Mouse (Mus musculus) neural tube, embryonic 13.5 days (tissue): ENCODE results near the gene 4930564D02Rik. TPM values are rescaled to one million over a fixed set of nuclear protein-coding genes. Genes with fewer than 3 reads are reported as not detected.

Source experiments
- ATAC-seq: fragments of 200-750 bp; cut with Nextera tagmentation; 2 replicates; pipeline ENCODE4 v1.8.0; 2017; ENCODE audit warnings: low read depth, mild to moderate bottlenecking, moderate TSS enrichment, moderate library complexity
- H3K27ac ChIP-seq: fragments of 300-500 bp; sonication (generic); replicated peaks from 2 replicates; pipeline ENCODE4 v1.5.1; 2015; ENCODE audit warnings: moderate library complexity, mild to moderate bottlenecking, inconsistent platforms
- H3K27me3 ChIP-seq: fragments of 300-500 bp; sonication (generic); 2 replicates; pipeline ENCODE4 v1.6.1; 2015; ENCODE audit warnings: mild to moderate bottlenecking, inconsistent platforms
- H3K36me3 ChIP-seq: fragments of 300-500 bp; sonication (generic); 2 replicates; pipeline ENCODE4 v1.6.1; 2015; ENCODE audit warnings: mild to moderate bottlenecking, inconsistent platforms
- H3K4me1 ChIP-seq: fragments of 300-500 bp; sonication (generic); replicated peaks from 2 replicates; pipeline ENCODE4 v1.6.1; 2015; ENCODE audit warnings: inconsistent platforms
- H3K4me2 ChIP-seq: fragments of 300-500 bp; sonication (generic); 2 replicates; pipeline ENCODE4 v1.6.1; 2015; ENCODE audit warnings: inconsistent platforms, mild to moderate bottlenecking, moderate library complexity
- H3K4me3 ChIP-seq: fragments of 300-500 bp; sonication (generic); 2 replicates; pipeline ENCODE4 v1.5.1; 2015; ENCODE audit warnings: mild to moderate bottlenecking, inconsistent platforms
- H3K9ac ChIP-seq: fragments of 300-500 bp; sonication (generic); 2 replicates; pipeline ENCODE4 v1.6.1; 2015; ENCODE audit warnings: moderate library complexity, mild to moderate bottlenecking, inconsistent platforms
- H3K9me3 ChIP-seq: fragments of 300-500 bp; sonication (generic); 2 replicates; pipeline ENCODE4 v1.6.1; 2016; ENCODE audit warnings: inconsistent platforms
- WGBS: fragments of 180-500 bp; shearing (Covaris S2); methylation state at CpG from one replicate; pipeline ENCODE4 v1.1.7; 2015; 5-methylcytosine and 5-hydroxymethylcytosine counted together
- polyA plus RNA-seq: library from polyadenylated mRNA; unstranded; fragments of >200 nt; fragmentation: Nextera tagmentation; extraction: Ambion mirVana; gene quantifications from 2 replicates; pipeline ENCODE4 v1.2.1, GENCODE M21; 2015

The 4930564D02Rik gene
- polyA plus RNA-seq, 1 experiment from 2014 or later = not detected

DNA sequence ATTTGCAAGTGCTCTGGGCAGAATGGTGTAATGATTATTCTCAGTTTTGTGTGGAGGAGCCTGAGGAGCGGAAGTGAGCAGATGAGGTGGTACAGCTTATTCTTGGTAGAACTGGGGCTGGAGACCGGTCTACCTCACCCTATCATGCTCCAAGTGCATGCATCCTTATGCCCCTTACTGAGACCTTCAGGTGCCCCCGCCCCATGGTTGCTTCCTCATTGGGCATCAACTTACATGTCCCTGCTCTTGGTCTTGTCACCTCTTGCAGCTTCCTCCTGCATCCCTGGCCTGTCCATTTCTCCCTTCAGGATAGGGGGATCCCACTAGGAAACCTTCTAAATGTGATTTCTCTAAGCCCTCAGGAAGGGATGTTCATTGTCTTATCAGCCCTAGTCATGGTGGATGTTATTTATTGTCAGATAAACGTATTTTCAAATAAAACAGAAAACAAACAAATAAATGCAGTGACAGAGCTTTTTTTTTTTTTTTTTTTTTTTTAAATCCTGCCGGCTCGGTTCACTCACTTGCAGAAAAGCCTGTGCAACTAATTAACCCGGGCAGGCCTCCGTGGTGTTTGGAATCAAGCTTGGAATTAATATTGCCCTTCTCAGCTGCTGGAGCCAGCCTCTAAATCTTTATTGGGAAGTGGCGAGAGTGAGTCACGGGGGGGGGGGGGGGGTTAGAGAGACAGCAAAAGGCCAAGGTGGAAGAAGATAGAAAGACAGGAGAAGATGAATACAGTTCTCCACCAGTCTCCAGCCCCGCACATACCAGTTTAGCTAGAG lies 26.3 kb downstream of the 4930564D02Rik start:
- Histone ChIP-seq H3K4me2 (no peak overlapping the region), H3K36me3 (no peaks in the 10 kb centered on the region), H3K4me3 (no peak overlapping the region), H3K27me3 (no peaks in the 10 kb centered on the region), H3K9me3 (no peaks in the 10 kb centered on the region), H3K27ac (0 out of 2 replicates have a peak overlapping the region, but pooled peaks have one; percentile 13), H3K9ac (no peak overlapping the region), H3K4me1 (no peaks in the 10 kb centered on the region; the same call in 1 of the 2 replicates)
- no peak for ATAC-seq
- 60% methylated on average over 11 of the region's 11 CpGs for WGBS

GRCm38 (mm10) chr3:105094448-105094847 lies 27.8 kb downstream of the 4930564D02Rik start:
- Histone ChIP-seq H3K9ac (no peak overlapping the region), H3K27ac (no peak overlapping the region), H3K4me1 (peaks cover 4% of the 10 kb centered on the region), H3K36me3 (no peaks in the 10 kb centered on the region), H3K27me3 (no peaks in the 10 kb centered on the region), H3K4me2 (no peak overlapping the region), H3K4me3 (no peak overlapping the region), H3K9me3 (no peaks in the 10 kb centered on the region)
- ATAC-seq = no peak
- 62% methylated on average over 2 of the region's 2 CpGs for WGBS

DNA sequence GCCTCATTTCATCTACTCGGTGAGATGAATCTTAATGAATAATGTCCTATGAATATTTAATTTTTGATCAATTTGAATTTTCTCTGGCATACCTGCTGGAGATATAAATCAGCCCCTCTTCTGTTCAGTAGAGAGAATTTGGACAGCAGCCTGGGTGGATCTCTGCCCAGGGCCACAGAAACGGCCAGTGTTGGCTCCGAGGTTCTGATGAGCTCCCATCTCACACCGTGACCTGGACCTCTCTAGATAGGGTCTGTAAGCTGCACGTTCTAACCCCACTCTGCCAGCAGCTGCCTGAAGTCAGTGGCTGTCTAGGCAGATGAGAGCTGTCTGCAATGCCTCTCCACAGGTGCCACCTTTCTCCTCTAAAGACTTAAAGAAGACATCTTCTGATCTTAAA lies 28.4 kb downstream of the 4930564D02Rik start:
- Histone ChIP-seq H3K4me2 (no peak overlapping the region), H3K4me1 (peaks cover 10% of the 10 kb centered on the region), H3K36me3 (no peaks in the 10 kb centered on the region), H3K27me3 (no peaks in the 10 kb centered on the region), H3K9me3 (no peaks in the 10 kb centered on the region), H3K4me3 (no peak overlapping the region), H3K27ac (no peak overlapping the region), H3K9ac (no peak overlapping the region)
- ATAC-seq = no peak
- WGBS = 67% methylated on average over 5 of the region's 5 CpGs

DNA sequence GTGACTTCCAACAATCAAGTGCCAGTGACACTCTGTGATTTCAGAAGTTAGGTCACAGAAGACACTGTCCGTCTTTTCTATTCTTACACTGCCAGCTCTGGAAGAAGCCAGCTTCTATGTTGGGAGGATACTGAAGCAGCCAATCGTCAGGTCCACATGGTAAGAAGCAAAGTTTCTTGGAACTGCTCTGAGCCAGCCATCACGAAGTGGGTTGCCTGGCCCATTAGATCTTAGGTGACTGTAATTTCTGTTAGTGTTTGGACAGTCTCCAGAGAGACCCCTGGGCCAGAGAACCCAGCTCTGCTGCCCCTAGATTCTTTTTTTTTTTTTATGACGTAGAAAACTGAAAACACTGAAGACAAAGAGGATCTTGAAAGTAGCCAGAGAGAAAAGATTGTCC lies 30.9 kb downstream of the 4930564D02Rik start:
- Histone ChIP-seq H3K4me1 (peaks cover 13% of the 10 kb centered on the region), H3K9ac (no peak overlapping the region), H3K9me3 (no peaks in the 10 kb centered on the region), H3K4me2 (no peak overlapping the region), H3K4me3 (no peak overlapping the region), H3K27me3 (no peaks in the 10 kb centered on the region), H3K36me3 (no peaks in the 10 kb centered on the region), H3K27ac (no peak overlapping the region)
- WGBS = 83% methylated on average over 4 of the region's 4 CpGs
- no peak for ATAC-seq

- Histone ChIP-seq H3K4me1 (peaks cover 13% of the 10 kb centered on the region), H3K27me3 (no peaks in the 10 kb centered on the region), H3K4me3 (no peak overlapping the region), H3K36me3 (no peaks in the 10 kb centered on the region), H3K9ac (no peak overlapping the region), H3K4me2 (no peak overlapping the region), H3K27ac (no peak overlapping the region), H3K9me3 (no peaks in the 10 kb centered on the region)
- ATAC-seq = peak; percentile 11; the same call in 1 of the 2 replicates
- 30% methylated on average over 15 of the region's 15 CpGs for WGBS
Observed at GRCm38 (mm10) chr3:105099526-105100269, 33.1 kb downstream of the 4930564D02Rik start.

GRCm38 (mm10) chr3:105100270-105100589 lies 33.6 kb downstream of the 4930564D02Rik start:
- no peaks in the 10 kb centered on the region for H3K36me3 ChIP-seq
- no peak overlapping the region for H3K4me2 ChIP-seq
- no peaks in the 10 kb centered on the region for H3K27me3 ChIP-seq
- H3K4me1 ChIP-seq = peaks cover 13% of the 10 kb centered on the region
- no peak overlapping the region for H3K4me3 ChIP-seq
- H3K9me3 ChIP-seq = no peaks in the 10 kb centered on the region
- H3K27ac ChIP-seq = no peak overlapping the region
- ATAC-seq = no peak
- WGBS = 80% methylated on average over 4 of the region's 4 CpGs
- no peak overlapping the region for H3K9ac ChIP-seq

- H3K9ac ChIP-seq = no peak overlapping the region
- ATAC-seq = no peak
- no peak overlapping the region for H3K4me2 ChIP-seq
- no peaks in the 10 kb centered on the region for H3K36me3 ChIP-seq
- no peaks in the 10 kb centered on the region for H3K9me3 ChIP-seq
- peaks cover 13% of the 10 kb centered on the region; the same call in 1 of the 2 replicates for H3K4me1 ChIP-seq
- WGBS = 90% methylated on average over 4 of the region's 4 CpGs
- no peak overlapping the region for H3K4me3 ChIP-seq
- H3K27ac ChIP-seq = no peak overlapping the region
- no peaks in the 10 kb centered on the region for H3K27me3 ChIP-seq
Observed at GRCm38 (mm10) chr3:105105827-105106226, 39.2 kb downstream of the 4930564D02Rik start.

GRCm38 (mm10) chr3:105113859-105114258 lies 47.2 kb downstream of the 4930564D02Rik start:
- Histone ChIP-seq H3K4me3 (no peak overlapping the region), H3K36me3 (no peaks in the 10 kb centered on the region), H3K4me1 (0 out of 2 replicates have a peak, but pooled peaks cover 3% of the 10 kb centered on the region), H3K27ac (no peak overlapping the region), H3K9me3 (no peaks in the 10 kb centered on the region), H3K9ac (no peak overlapping the region), H3K27me3 (no peaks in the 10 kb centered on the region), H3K4me2 (no peak overlapping the region)
- no peak for ATAC-seq
- 90% methylated on average over 4 of the region's 4 CpGs for WGBS

DNA sequence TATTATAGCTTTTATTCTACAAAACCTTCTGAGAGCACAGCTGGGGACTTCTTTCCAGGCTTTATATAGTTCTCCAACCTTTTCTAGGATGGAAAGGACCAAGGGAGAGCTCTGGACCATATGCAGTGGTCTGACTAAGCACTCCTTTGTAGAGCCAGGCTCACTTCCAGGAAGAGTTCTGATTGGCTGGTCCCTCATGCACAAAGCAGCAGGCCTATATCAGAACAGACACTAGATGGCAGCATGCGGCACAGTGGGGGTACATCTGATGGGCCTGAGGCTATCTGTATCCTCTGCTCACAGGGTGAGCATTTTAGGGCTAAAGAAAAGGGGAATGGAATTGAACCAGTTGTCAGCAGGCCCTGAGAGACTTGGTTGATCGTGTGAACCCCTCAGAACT lies 47.6 kb downstream of the 4930564D02Rik start:
- Histone ChIP-seq H3K27ac (no peak overlapping the region), H3K36me3 (no peaks in the 10 kb centered on the region), H3K4me3 (no peak overlapping the region), H3K4me1 (0 out of 2 replicates have a peak, but pooled peaks cover 3% of the 10 kb centered on the region), H3K9me3 (no peaks in the 10 kb centered on the region), H3K9ac (no peak overlapping the region), H3K4me2 (no peak overlapping the region), H3K27me3 (no peaks in the 10 kb centered on the region)
- ATAC-seq = 0 out of 2 replicates have a peak, but pooled peaks have one; percentile 47
- WGBS = 27% methylated on average over 2 of the region's 2 CpGs

DNA sequence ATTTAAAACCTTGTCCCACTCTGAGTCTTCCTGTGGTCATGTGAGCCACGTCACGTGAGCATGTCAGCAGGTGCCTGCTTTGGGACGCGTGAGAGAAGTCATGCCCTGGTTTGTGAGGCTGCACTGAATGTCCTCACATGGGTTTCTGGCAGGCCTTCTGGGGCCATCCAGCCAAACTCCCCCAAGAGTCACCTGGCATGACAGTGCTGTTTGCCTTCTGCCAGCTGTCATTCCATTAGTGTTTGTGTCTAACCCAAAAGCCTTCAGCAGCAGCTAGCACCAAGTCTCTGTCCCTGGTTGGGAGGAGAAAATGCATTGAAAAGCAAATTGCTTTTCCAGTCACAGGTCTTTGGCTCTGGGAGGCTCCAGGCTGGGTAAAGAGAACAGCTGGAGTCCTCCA lies 50.0 kb downstream of the 4930564D02Rik start:
- H3K4me2 ChIP-seq = no peak overlapping the region
- no peak overlapping the region for H3K4me3 ChIP-seq
- 74% methylated on average over 4 of the region's 4 CpGs for WGBS
- no peak overlapping the region for H3K9ac ChIP-seq
- 0 out of 2 replicates have a peak, but pooled peaks cover 3% of the 10 kb centered on the region for H3K4me1 ChIP-seq
- no peaks in the 10 kb centered on the region for H3K36me3 ChIP-seq
- no peaks in the 10 kb centered on the region for H3K9me3 ChIP-seq
- H3K27ac ChIP-seq = no peak overlapping the region
- no peak for ATAC-seq
- no peaks in the 10 kb centered on the region for H3K27me3 ChIP-seq

- no peak overlapping the region for H3K4me2 ChIP-seq
- ATAC-seq = no peak
- H3K9me3 ChIP-seq = no peaks in the 10 kb centered on the region
- H3K9ac ChIP-seq = no peak overlapping the region
- no peak overlapping the region for H3K4me3 ChIP-seq
- no peak overlapping the region for H3K27ac ChIP-seq
- WGBS = 89% methylated on average over 3 of the region's 3 CpGs
- no peaks in the 10 kb centered on the region for H3K36me3 ChIP-seq
- peaks cover 11% of the 10 kb centered on the region for H3K4me1 ChIP-seq
- H3K27me3 ChIP-seq = no peaks in the 10 kb centered on the region
Observed at GRCm38 (mm10) chr3:105123776-105124175, 57.1 kb downstream of the 4930564D02Rik start.

DNA sequence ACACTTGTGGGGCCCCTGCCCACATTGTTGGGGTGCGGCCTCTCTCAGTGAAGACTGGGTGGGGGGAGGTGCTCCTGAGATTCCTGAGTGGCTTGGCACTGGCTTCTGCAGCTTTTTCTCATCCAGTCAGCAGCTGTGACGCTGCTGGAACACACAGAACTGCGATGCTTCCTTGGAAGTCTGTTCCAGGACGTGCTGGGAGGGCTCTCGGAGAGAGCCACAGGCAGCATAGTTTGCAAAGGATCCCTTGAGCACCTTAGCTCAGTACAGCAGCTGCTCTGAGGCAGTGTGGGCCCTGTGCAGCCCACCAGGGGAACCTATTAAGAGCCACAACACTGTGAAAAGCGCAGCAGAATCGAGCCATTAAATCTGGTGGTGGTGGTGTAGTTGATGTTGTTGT lies 61.2 kb downstream of the 4930564D02Rik start:
- no peak overlapping the region for H3K4me3 ChIP-seq
- no peak overlapping the region for H3K9ac ChIP-seq
- H3K4me1 ChIP-seq = peaks cover 12% of the 10 kb centered on the region
- H3K4me2 ChIP-seq = no peak overlapping the region
- 52% methylated on average over 7 of the region's 7 CpGs for WGBS
- H3K36me3 ChIP-seq = no peaks in the 10 kb centered on the region
- 0 out of 2 replicates have a peak, but pooled peaks cover 3% of the 10 kb centered on the region for H3K9me3 ChIP-seq
- no peaks in the 10 kb centered on the region for H3K27me3 ChIP-seq
- 0 out of 2 replicates have a peak, but pooled peaks have one; percentile 43 for ATAC-seq
- H3K27ac ChIP-seq = no peak overlapping the region; the same call in 1 of the 2 replicates
